Mouse (Mus musculus) stomach, embryonic 15.5 days (tissue): Measurements from ENCODE around the gene Jtb. TPM values are rescaled to one million over a fixed set of nuclear protein-coding genes. Genes with fewer than 3 reads are reported as not detected.

Experiments used
- ATAC-seq: fragments of 200-750 bp; cut with Nextera tagmentation; 2 replicates; pipeline ENCODE4 v1.8.0; 2017; ENCODE audit warnings: low read depth, moderate number of reproducible peaks, moderate TSS enrichment; ENCODE audit not compliant: insufficient read depth, low FRiP score
- H3K27ac ChIP-seq: fragments of 300-500 bp; sonication (generic); 2 replicates; pipeline ENCODE4 v1.5.1; 2015; ENCODE audit warnings: mild to moderate bottlenecking, inconsistent platforms
- H3K27me3 ChIP-seq: fragments of 300-500 bp; sonication (generic); replicated peaks from 2 replicates; pipeline ENCODE4 v1.6.1; 2015; ENCODE audit warnings: inconsistent platforms
- H3K36me3 ChIP-seq: fragments of 300-500 bp; sonication (generic); 2 replicates; pipeline ENCODE4 v1.6.1; 2015; ENCODE audit warnings: inconsistent platforms
- H3K4me1 ChIP-seq: fragments of 300-500 bp; sonication (generic); 2 replicates; pipeline ENCODE4 v1.6.1; 2015; ENCODE audit warnings: inconsistent platforms
- H3K4me2 ChIP-seq: fragments of 300-500 bp; sonication (generic); 2 replicates; pipeline ENCODE4 v1.6.1; 2015; ENCODE audit warnings: mild to moderate bottlenecking, inconsistent platforms
- H3K4me3 ChIP-seq: fragments of 300-500 bp; sonication (generic); replicated peaks from 2 replicates; pipeline ENCODE4 v1.5.1; 2015; ENCODE audit warnings: inconsistent platforms
- H3K9ac ChIP-seq: fragments of 300-500 bp; sonication (generic); 2 replicates; pipeline ENCODE4 v1.6.1; 2015; ENCODE audit warnings: inconsistent platforms
- H3K9me3 ChIP-seq: fragments of 300-500 bp; sonication (generic); 2 replicates; pipeline ENCODE4 v1.6.1; 2016; ENCODE audit warnings: inconsistent platforms
- WGBS: fragments of 180-500 bp; shearing (Covaris S2); methylation state at CpG from one replicate; pipeline ENCODE4 v1.1.7; 2015; 5-methylcytosine and 5-hydroxymethylcytosine counted together
- polyA plus RNA-seq: library from polyadenylated mRNA; unstranded; fragments of >200 nt; fragmentation: Nextera tagmentation; extraction: Ambion mirVana; gene quantifications from 2 replicates; pipeline ENCODE4 v1.2.1, GENCODE M21; 2015

The Jtb gene
- polyA plus RNA-seq, 1 experiment from 2014 or later = 109 TPM

DNA sequence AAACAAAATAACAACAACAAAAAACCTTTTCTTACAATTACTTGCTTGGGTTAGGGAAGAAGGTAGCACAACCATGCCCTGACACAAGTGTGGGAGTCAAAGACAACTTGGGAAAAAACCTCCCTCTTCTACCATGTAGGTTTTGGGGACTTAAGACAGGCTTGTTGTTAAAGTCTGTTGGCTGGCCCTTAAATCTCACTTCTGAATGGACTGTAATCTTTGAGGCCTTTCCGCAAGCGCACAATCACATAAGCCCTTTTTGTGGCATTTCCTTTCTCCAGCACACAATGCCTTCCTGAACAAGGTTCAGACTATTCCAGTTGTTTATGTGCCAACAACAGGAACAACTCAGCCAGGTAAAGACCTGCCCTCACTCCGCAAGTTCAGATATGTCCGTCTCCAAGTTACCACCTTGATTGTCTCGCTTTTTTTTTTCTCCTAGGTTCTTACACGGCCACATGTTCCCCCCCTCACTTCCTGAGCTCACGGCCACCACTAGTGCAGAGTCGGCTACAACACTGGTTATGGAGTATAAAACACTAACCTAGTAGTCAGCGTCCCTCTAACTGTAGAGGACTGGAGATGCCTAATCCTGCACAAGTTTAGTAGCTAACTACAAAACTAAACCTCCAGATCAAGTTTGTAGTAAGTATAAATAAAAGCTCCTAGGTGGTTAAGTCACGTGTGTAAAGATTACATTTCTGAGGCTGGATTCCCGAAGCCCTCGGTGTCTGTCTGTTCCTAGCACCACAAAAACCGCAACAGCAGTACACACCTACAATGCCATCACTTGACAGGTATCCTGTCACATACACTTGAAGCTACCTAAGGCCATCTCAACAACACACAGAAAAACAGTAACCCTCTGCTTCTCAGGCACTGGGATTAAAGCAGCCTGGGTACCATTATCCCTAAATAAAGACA is 19.7 kb upstream of the Jtb start:
- Histone ChIP-seq H3K9ac (no peak overlapping the region), H3K4me2 (peak overlapping the region; percentile 87), H3K27me3 (no peaks in the 10 kb centered on the region), H3K27ac (no peak overlapping the region), H3K9me3 (no peaks in the 10 kb centered on the region), H3K36me3 (peaks cover 30% of the 10 kb centered on the region; the same call in 1 of the 2 replicates), H3K4me1 (peaks cover 10% of the 10 kb centered on the region; the same call in 1 of the 2 replicates), H3K4me3 (peak overlapping the region; percentile 73)
- no peak for ATAC-seq
- 70% methylated on average over 13 of the region's 13 CpGs for whole genome bisulfite sequencing

DNA sequence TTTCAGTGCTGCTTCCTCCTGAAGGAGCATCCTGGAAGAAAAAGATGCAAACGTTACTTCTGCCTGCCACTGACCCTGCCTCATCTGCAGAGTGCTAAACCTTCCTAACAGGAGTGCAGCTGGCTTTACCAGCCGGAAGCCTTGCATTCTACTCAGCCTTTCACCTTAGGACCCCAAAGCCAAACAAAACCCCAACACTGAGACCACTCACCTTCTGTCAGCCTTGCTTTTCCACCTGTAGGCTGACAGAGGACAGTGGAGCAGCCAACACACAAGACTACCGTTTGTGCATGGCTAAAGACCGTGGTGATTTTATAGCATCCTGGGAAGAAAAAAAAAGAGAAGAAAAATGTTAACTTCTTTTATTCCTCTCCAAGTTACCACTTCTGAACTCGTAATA is 18.7 kb upstream of the Jtb start:
- Histone ChIP-seq H3K4me3 (peak overlapping the region; percentile 73), H3K36me3 (peaks cover 30% of the 10 kb centered on the region; the same call in 1 of the 2 replicates), H3K4me1 (peaks cover 10% of the 10 kb centered on the region; the same call in 1 of the 2 replicates), H3K9me3 (no peaks in the 10 kb centered on the region), H3K4me2 (peak overlapping the region; percentile 87), H3K27me3 (no peaks in the 10 kb centered on the region), H3K27ac (no peak overlapping the region; the same call in 1 of the 2 replicates), H3K9ac (peak overlapping the region; percentile 82; the same call in 1 of the 2 replicates)
- ATAC-seq = no peak
- WGBS = 11% methylated on average over 5 of the region's 5 CpGs

DNA sequence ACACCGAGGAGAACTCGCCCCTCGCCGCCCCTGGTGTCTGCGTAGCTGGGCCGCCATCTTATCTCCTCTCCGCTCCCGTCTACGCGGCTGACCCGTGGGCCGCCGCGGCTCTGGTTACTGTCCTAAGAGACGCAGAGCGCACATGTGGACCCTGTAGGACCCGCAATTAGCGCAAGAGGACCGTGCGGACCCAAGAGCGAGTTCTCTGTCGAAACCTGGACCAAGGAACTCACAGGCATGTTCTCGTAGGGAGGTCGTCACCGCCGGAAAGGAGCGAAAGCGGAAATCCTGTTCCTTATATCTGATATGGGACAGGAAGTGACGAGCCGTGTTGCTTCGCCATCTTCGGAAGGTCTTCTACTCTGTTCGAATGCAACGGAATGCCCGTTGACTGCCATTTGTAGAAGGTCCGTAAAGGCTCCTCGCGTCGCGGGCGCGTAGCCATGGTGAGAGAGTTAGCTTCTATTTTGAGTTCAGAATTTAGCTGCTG is 18.0 kb upstream of the Jtb start, which contains the start of the genes Rps27 and Rab13:
TSS of gene Rps27 (minus strand) at position 275 of the 490 bp plus-strand sequence.
TSS of gene Rab13 (plus strand) at position 319 of the 490 bp plus-strand sequence.
- Histone ChIP-seq H3K9me3 (no peaks in the 10 kb centered on the region), H3K4me2 (peak within 1 kb of the TSS; percentile 87), H3K9ac (peak within 1 kb of the TSS; percentile 82), H3K4me3 (peak within 1 kb of the TSS; percentile 73), H3K27me3 (no peaks in the 10 kb centered on the region), H3K4me1 (peaks cover 10% of the 10 kb centered on the region; the same call in 1 of the 2 replicates), H3K27ac (peak within 1 kb of the TSS; percentile 85), H3K36me3 (peaks cover 30% of the 10 kb centered on the region; the same call in 1 of the 2 replicates)
- peak; percentile 92 for ATAC-seq
- under 1% methylated on average over 42 of the region's 42 CpGs for WGBS

DNA sequence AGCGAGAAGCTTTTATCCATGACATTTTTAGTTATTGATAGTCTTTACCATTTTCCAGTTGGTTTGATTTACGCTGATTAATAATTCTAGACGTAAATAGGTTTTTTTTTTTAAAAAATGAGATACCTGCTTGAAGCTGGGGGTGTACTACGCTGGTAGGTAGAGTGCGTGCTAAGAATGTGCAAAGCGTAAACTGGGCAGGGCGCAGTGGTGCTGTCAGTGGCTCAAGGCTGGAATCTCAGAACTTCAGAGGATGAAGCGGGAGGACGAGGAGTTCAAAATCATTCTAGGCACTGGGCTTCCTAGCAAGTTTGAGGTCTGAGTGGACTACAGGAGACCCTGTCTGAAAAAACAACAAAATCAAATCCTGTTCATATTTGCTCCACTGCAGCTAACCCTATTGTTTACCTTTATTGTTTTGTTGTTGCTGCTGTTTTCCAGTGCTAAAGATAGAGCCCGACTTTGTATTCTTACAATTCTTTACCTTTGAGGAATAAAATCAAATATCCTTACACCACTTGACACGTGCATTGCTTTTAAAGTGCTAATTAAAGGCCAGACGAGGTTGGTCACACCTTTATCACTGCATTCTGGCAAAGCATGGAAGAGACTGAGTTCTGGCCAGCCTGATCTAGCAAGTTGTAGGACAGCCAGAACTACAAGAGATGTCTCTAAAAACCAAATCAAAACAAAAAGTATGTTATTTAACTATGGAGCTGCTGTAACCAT is 17.3 kb upstream of the Jtb start:
- WGBS = 14% methylated on average over 12 of the region's 12 CpGs
- Histone ChIP-seq H3K27ac (peak overlapping the region; percentile 85; the same call in 1 of the 2 replicates), H3K4me2 (peak overlapping the region; percentile 67), H3K4me3 (peak overlapping the region; percentile 73), H3K9me3 (no peaks in the 10 kb centered on the region), H3K27me3 (no peaks in the 10 kb centered on the region), H3K36me3 (peaks cover 23% of the 10 kb centered on the region; the same call in 1 of the 2 replicates), H3K4me1 (peaks cover 10% of the 10 kb centered on the region; the same call in 1 of the 2 replicates), H3K9ac (no peak overlapping the region)
- ATAC-seq = no peak

DNA sequence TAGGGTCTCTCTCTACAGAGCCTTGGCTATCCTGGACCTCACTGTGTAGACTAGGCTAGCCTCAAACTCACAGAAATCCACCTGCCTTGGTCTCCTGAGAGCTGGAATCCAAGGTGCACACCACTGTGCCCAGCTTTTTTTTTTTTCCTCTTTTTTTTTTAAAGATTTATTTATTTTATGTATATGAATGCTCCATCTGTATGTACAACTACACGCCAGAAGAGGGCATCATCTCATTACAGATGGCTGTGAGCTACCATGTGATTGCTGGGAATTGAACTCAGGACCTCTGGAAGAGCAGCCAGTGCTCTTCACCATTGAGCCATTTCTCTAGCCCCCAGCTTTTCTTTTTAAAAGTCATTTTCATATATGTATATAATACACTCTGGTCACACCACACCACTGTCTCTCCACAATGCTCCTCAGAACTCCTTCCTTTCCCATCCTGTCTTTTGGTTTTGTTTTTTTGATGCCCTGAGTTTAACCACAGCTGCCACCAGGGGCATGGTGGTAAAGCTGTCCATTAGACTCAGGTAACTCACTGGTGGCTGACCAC is 15.5 kb upstream of the Jtb start:
- no peak for ATAC-seq
- H3K4me2 ChIP-seq = no peak overlapping the region
- H3K36me3 ChIP-seq = peaks cover 12% of the 10 kb centered on the region; the same call in 1 of the 2 replicates
- no peaks in the 10 kb centered on the region for H3K27me3 ChIP-seq
- peaks cover 14% of the 10 kb centered on the region; the same call in 1 of the 2 replicates for H3K4me1 ChIP-seq
- 52% methylated on average over 1 of the region's 1 CpGs for WGBS
- H3K27ac ChIP-seq = no peak overlapping the region
- no peak overlapping the region for H3K9ac ChIP-seq
- no peaks in the 10 kb centered on the region for H3K9me3 ChIP-seq
- H3K4me3 ChIP-seq = no peak overlapping the region

DNA sequence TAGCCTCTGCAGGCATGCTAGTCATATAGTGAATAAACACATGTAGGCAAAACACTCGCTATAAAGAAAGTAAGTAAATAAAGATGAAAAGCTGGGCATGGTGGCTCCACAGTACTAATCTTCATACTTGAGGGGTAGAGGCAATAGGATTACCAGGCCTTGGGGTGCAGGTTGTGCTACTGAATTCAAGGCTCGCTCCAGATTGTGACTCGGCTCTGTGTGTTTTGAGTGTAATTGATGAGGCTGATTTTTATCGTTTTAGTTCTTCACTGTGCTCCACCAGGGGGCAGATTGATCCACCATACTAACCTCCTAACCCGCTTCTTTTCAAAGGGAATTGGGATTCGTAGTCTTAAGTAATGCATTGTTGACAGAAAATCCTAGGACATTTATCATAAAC is 11.3 kb upstream of the Jtb start:
- no peak for ATAC-seq
- no peaks in the 10 kb centered on the region for H3K9me3 ChIP-seq
- peak overlapping the region; percentile 52 for H3K4me3 ChIP-seq
- H3K9ac ChIP-seq = no peak overlapping the region
- H3K4me1 ChIP-seq = peaks cover 12% of the 10 kb centered on the region; the same call in 1 of the 2 replicates
- 0 out of 2 replicates have a peak, but pooled peaks cover 5% of the 10 kb centered on the region for H3K36me3 ChIP-seq
- H3K4me2 ChIP-seq = peak overlapping the region; percentile 69
- 8% methylated on average over 6 of the region's 6 CpGs for WGBS
- peak overlapping the region; percentile 91 for H3K27ac ChIP-seq
- H3K27me3 ChIP-seq = no peaks in the 10 kb centered on the region

DNA sequence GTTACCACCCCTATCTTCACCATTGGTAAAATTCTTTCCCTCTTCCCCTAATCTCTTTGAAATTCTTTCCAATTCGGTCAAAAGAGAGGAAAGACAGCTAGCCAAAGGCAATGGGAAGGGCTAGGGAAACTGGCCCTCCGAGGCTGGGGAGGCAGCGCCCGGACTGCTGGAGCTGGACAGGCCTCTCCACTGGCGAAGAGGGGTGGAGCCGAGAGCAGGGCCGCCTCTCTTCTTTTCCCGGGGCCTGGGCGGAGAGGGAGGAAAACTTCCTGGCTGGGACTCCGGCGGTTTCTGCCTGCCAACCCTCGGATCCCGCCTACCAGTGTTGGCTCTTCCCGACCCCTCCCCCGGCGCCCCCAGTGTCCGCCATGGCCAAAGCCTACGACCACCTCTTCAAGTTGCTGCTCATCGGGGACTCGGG is 10.9 kb upstream of the Jtb start:
- no peaks in the 10 kb centered on the region for H3K9me3 ChIP-seq
- no peaks in the 10 kb centered on the region for H3K27me3 ChIP-seq
- peak overlapping the region; percentile 23; the same call in 1 of the 2 replicates for H3K9ac ChIP-seq
- peak overlapping the region; percentile 69 for H3K4me2 ChIP-seq
- peaks cover 9% of the 10 kb centered on the region; the same call in 1 of the 2 replicates for H3K36me3 ChIP-seq
- under 1% methylated on average over 19 of the region's 20 CpGs for WGBS
- H3K4me3 ChIP-seq = peak overlapping the region; percentile 52
- peak overlapping the region; percentile 91 for H3K27ac ChIP-seq
- peak; percentile 87 for ATAC-seq
- H3K4me1 ChIP-seq = peaks cover 12% of the 10 kb centered on the region; the same call in 1 of the 2 replicates

DNA sequence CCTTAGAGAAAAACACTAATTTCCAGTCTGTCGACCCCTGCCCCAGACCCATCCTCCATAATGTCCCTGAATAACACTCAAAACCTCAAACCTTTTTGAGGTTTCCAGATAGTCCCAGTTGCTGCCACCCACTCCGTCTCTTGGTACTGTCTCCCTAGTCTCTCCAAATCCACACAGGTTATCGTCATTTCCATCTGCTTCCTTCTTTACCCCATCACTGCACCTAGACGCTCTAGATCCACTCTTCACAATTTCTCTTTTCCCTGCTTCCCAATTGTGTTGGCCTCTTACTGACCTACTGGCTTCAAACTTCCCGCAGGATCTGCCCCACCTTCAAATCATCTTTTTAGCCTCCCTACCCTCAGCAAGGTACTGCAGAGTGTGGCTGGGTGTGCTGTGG is 10.3 kb upstream of the Jtb start:
- no peak for ATAC-seq
- 9% methylated on average over 5 of the region's 5 CpGs for WGBS
- peak overlapping the region; percentile 91 for H3K27ac ChIP-seq

DNA sequence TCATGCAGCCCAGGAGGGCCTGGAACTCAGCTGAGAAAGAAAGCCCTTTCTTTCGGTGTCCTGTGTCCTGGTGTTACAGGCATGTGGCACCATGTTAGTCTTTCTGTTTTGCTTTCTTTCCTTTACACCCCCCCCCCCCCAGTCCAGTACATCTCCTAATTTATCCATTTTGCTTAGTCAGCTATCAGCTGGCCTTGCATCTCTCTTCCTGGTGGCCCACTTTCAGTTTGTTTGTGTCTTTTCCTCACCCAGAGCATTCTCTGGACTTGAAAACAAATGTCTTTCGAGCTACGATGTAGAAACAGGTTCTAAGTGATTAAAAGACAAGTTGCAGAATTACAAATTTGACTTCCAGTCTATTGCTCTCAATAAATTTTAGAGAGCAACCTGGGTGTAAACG is 8.9 kb upstream of the Jtb start:
- H3K36me3 ChIP-seq = peaks cover 10% of the 10 kb centered on the region; the same call in 1 of the 2 replicates
- no peak for ATAC-seq
- H3K9ac ChIP-seq = no peak overlapping the region
- H3K4me2 ChIP-seq = no peak overlapping the region
- no peaks in the 10 kb centered on the region for H3K27me3 ChIP-seq
- H3K4me3 ChIP-seq = no peak overlapping the region
- WGBS = 79% methylated on average over 4 of the region's 4 CpGs
- peaks cover 12% of the 10 kb centered on the region; the same call in 1 of the 2 replicates for H3K4me1 ChIP-seq
- no peak overlapping the region for H3K27ac ChIP-seq
- no peaks in the 10 kb centered on the region for H3K9me3 ChIP-seq

More for the DNA sequence above, 10.3 kb upstream of the Jtb start:
- Histone ChIP-seq H3K4me3 (peak overlapping the region; percentile 52), H3K27me3 (no peaks in the 10 kb centered on the region), H3K4me1 (peaks cover 12% of the 10 kb centered on the region; the same call in 1 of the 2 replicates), H3K36me3 (peaks cover 10% of the 10 kb centered on the region; the same call in 1 of the 2 replicates), H3K9ac (no peak overlapping the region), H3K9me3 (no peaks in the 10 kb centered on the region), H3K4me2 (peak overlapping the region; percentile 69)

DNA sequence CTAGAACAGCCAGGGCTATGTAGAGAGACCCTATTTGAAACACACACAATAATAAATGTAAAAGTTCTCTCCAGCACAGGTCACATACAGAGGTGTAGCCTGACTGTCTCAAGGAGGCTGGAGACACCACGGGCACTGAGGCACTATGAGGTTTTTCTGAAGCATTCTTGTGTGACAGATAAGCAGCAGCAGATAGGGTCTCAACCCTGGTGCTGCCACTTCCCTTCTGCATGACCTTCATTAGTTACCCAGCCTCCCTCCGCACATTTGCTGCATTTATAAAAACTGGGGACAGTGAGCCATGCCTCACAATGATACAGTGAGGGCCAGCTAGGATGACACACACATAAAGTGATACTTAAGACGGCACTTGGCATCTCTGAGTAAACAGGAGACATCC is 8.5 kb upstream of the Jtb start:
- WGBS = 76% methylated on average over 3 of the region's 3 CpGs
- Histone ChIP-seq H3K27ac (no peak overlapping the region), H3K4me1 (peaks cover 12% of the 10 kb centered on the region; the same call in 1 of the 2 replicates), H3K27me3 (no peaks in the 10 kb centered on the region), H3K36me3 (peaks cover 10% of the 10 kb centered on the region; the same call in 1 of the 2 replicates), H3K9ac (no peak overlapping the region), H3K4me2 (no peak overlapping the region), H3K9me3 (no peaks in the 10 kb centered on the region), H3K4me3 (no peak overlapping the region)
- ATAC-seq = no peak

DNA sequence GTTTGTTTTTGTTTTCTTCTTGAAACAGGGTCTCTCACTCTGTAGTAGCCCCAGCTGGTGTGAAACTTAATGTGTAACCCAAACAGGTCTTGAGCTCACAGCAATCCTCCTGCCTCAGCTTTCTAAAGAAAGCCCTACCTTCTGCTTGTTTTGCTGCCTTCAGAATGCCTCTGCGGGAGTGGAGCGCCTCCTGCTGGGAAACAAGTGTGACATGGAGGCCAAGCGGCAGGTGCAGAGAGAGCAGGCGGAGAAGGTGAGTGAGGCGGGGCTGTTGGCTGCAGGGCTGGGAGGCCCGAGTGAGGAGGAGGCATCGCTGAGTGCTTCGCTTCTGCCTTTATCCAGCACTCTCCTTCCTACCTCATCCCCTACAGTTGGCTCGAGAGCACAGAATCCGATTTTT is 7.1 kb upstream of the Jtb start:
- no peak for ATAC-seq
- 76% methylated on average over 10 of the region's 10 CpGs for WGBS

More for the DNA sequence above, 7.1 kb upstream of the Jtb start:
- H3K27ac ChIP-seq = no peak overlapping the region
- no peak overlapping the region for H3K4me2 ChIP-seq
- H3K36me3 ChIP-seq = peaks cover 10% of the 10 kb centered on the region; the same call in 1 of the 2 replicates
- peaks cover 12% of the 10 kb centered on the region; the same call in 1 of the 2 replicates for H3K4me1 ChIP-seq
- no peaks in the 10 kb centered on the region for H3K9me3 ChIP-seq
- no peak overlapping the region for H3K4me3 ChIP-seq
- no peak overlapping the region for H3K9ac ChIP-seq
- no peaks in the 10 kb centered on the region for H3K27me3 ChIP-seq
